Mouse (Mus musculus) MEL (cell line): Measurements from ENCODE around the gene Eif2s2. TPM values are rescaled to one million over a fixed set of nuclear protein-coding genes. Genes with fewer than 3 reads are reported as not detected.
"Not testable (repeated sequence)": the region's sequence is repeated elsewhere in the genome, so short reads cannot be mapped to it uniquely, and the experiment has no call there.

Experiments
- DNase-seq: peaks from one replicate; pipeline ENCODE4 v3.0.0; 2011; ENCODE audit warnings: low read depth, low spot score
- H3K27ac ChIP-seq: 2 replicates; pipeline ENCODE4 v1.5.1; 2012; ENCODE audit warnings: low read depth, mild to moderate bottlenecking, control low read depth, low read length, moderate library complexity; ENCODE audit not compliant: control insufficient read depth
- H3K27me3 ChIP-seq, 2 experiments: fragments of 150-350 bp in 1 of 2; sonication (generic) in 1 of 2; 2 replicates each; pipeline ENCODE4 v1.6.1; 2012; ENCODE audit warnings: low read length in 2 of 2, mild to moderate bottlenecking in 2 of 2, improper control_type of control experiment in 1 of 2, moderate library complexity in 1 of 2; ENCODE audit not compliant: insufficient read depth in 2 of 2, control insufficient read depth in 1 of 2
- H3K36me3 ChIP-seq, 2 experiments: 2 replicates each; pipeline ENCODE4 v1.6.1; 2012 to 2014; ENCODE audit warnings: low read length in 2 of 2, improper control_type of control experiment in 1 of 2, inconsistent platforms in 1 of 2, mild to moderate bottlenecking in 1 of 2; ENCODE audit not compliant: insufficient read depth in 2 of 2, control insufficient read depth in 1 of 2
- H3K4me1 ChIP-seq, 2 experiments: fragments of 150-350 bp in 1 of 2; sonication (generic) in 1 of 2; 2 replicates each; pipeline ENCODE4 v1.6.1; 2012; ENCODE audit warnings: low read length in 2 of 2, improper control_type of control experiment in 1 of 2, mild to moderate bottlenecking in 1 of 2; ENCODE audit not compliant: insufficient read depth in 2 of 2, control insufficient read depth in 1 of 2
- H3K4me3 ChIP-seq, 2 experiments: fragments of 150-350 bp in 1 of 2; sonication (generic) in 1 of 2; 2 replicates each; pipeline ENCODE4 v1.5.1; 2012; ENCODE audit warnings: low read depth in 2 of 2, low read length in 2 of 2, mild to moderate bottlenecking in 2 of 2, moderate library complexity in 2 of 2, control low read depth in 1 of 2, improper control_type of control experiment in 1 of 2; ENCODE audit not compliant: control insufficient read depth in 1 of 2, insufficient read depth in 1 of 2
- H3K79me2 ChIP-seq: 2 replicates; pipeline ENCODE4 v1.6.1; 2012; ENCODE audit warnings: mild to moderate bottlenecking, low read length, moderate library complexity; ENCODE audit not compliant: control insufficient read depth, poor library complexity, insufficient read depth
- H3K9ac ChIP-seq: 2 replicates; pipeline ENCODE4 v1.6.1; 2012; ENCODE audit warnings: low read depth, mild to moderate bottlenecking, control low read depth, low read length, moderate library complexity; ENCODE audit not compliant: control insufficient read depth, poor library complexity, severe bottlenecking
- H3K9me3 ChIP-seq: fragments of 150-350 bp; sonication (generic); replicated peaks from 2 replicates; pipeline ENCODE4 v1.6.1; 2012; ENCODE audit warnings: mild to moderate bottlenecking, low read length, improper control_type of control experiment, moderate library complexity; ENCODE audit not compliant: insufficient read depth
- CHD1 ChIP-seq: IDR thresholded peaks from 2 replicates; pipeline ENCODE4 v1.6.1; 2012; ENCODE audit warnings: low read depth, mild to moderate bottlenecking, inconsistent platforms, low read length, improper control_type of control experiment
- CTCF ChIP-seq, 3 experiments: IDR thresholded peaks in 2 of 3; conservative IDR thresholded peaks in 1 of 3; 2 replicates each; pipeline ENCODE4 v1.5.1; 2011 to 2012; ENCODE audit warnings: low read length in 3 of 3, low read depth in 2 of 3, mild to moderate bottlenecking in 2 of 3, improper control_type of control experiment in 1 of 3, inconsistent platforms in 1 of 3, mixed read lengths in 1 of 3, moderate library complexity in 1 of 3; ENCODE audit not compliant: control insufficient read depth in 1 of 3, insufficient read depth in 1 of 3, poor library complexity in 1 of 3, severe bottlenecking in 1 of 3
- E2F4 ChIP-seq: IDR thresholded peaks from 2 replicates; pipeline ENCODE4 v1.6.1; 2011; ENCODE audit warnings: low read depth, low read length, improper control_type of control experiment, borderline replicate concordance
- ELF1 ChIP-seq: IDR thresholded peaks from 2 replicates; pipeline ENCODE4 v1.6.1; 2014; ENCODE audit warnings: low read depth, mild to moderate bottlenecking, inconsistent platforms, low read length, improper control_type of control experiment, moderate library complexity
- EP300 ChIP-seq, 2 experiments: IDR thresholded peaks; 2 replicates each; pipeline ENCODE4 v1.6.1; 2011; ENCODE audit warnings: improper control_type of control experiment in 2 of 2, low read length in 2 of 2, low read depth in 1 of 2, mild to moderate bottlenecking in 1 of 2
- ETS1 ChIP-seq: IDR thresholded peaks from 2 replicates; pipeline ENCODE4 v1.6.1; 2012; ENCODE audit warnings: low read depth, mild to moderate bottlenecking, inconsistent platforms, low read length, improper control_type of control experiment, moderate library complexity
- GABPA ChIP-seq: IDR thresholded peaks from 2 replicates; pipeline ENCODE4 v1.6.1; 2012; ENCODE audit warnings: low read depth, mild to moderate bottlenecking, inconsistent platforms, low read length, improper control_type of control experiment, moderate library complexity
- KAT2A ChIP-seq: conservative IDR thresholded peaks from 2 replicates; pipeline ENCODE4 v1.6.1; 2012; ENCODE audit warnings: low read depth, low read length, improper control_type of control experiment, inconsistent platforms
- MAX ChIP-seq: IDR thresholded peaks from 2 replicates; pipeline ENCODE4 v1.6.1; 2011; ENCODE audit warnings: low read length, improper control_type of control experiment
- MAZ ChIP-seq: IDR thresholded peaks from 2 replicates; pipeline ENCODE4 v1.6.1; 2012; ENCODE audit warnings: low read depth, mild to moderate bottlenecking, inconsistent platforms, low read length, improper control_type of control experiment
- MXI1 ChIP-seq: IDR thresholded peaks from 2 replicates; pipeline ENCODE4 v1.6.1; 2011; ENCODE audit warnings: mild to moderate bottlenecking, low read depth, low read length, improper control_type of control experiment
- MYB ChIP-seq: IDR thresholded peaks from 2 replicates; pipeline ENCODE4 v1.6.1; 2011; ENCODE audit warnings: mild to moderate bottlenecking, low read depth, low read length, improper control_type of control experiment
- MYC ChIP-seq: IDR thresholded peaks from 2 replicates; pipeline ENCODE4 v1.6.1; 2011; ENCODE audit warnings: low read depth, mild to moderate bottlenecking, low read length, improper control_type of control experiment, moderate library complexity
- NELFE ChIP-seq: IDR thresholded peaks from 2 replicates; pipeline ENCODE4 v1.6.1; 2011; ENCODE audit warnings: low read depth, low read length, improper control_type of control experiment
- POLR2A ChIP-seq, 2 experiments: IDR thresholded peaks; 2 replicates each; pipeline ENCODE4 v1.6.1; 2011 to 2012; ENCODE audit warnings: low read length in 2 of 2, mild to moderate bottlenecking in 2 of 2, control low read depth in 1 of 2, improper control_type of control experiment in 1 of 2, low read depth in 1 of 2, moderate library complexity in 1 of 2; ENCODE audit not compliant: control insufficient read depth in 1 of 2, insufficient read depth in 1 of 2, poor library complexity in 1 of 2
- RAD21 ChIP-seq: IDR thresholded peaks from 2 replicates; pipeline ENCODE4 v1.6.1; 2011; ENCODE audit warnings: mild to moderate bottlenecking, low read depth, low read length, improper control_type of control experiment
- RCOR1 ChIP-seq: IDR thresholded peaks from 2 replicates; pipeline ENCODE4 v1.6.1; 2012; ENCODE audit warnings: low read depth, mild to moderate bottlenecking, inconsistent platforms, low read length, improper control_type of control experiment
- SMC3 ChIP-seq: IDR thresholded peaks from 2 replicates; pipeline ENCODE4 v1.6.1; 2011; ENCODE audit warnings: low read depth, low read length, improper control_type of control experiment
- TBP ChIP-seq: IDR thresholded peaks from 2 replicates; pipeline ENCODE4 v1.8.0; 2011; ENCODE audit warnings: low read depth, low read length, improper control_type of control experiment
- USF1 ChIP-seq: IDR thresholded peaks from 2 replicates; pipeline ENCODE4 v1.6.1; 2014; ENCODE audit warnings: low read depth, mild to moderate bottlenecking, inconsistent platforms, low read length, improper control_type of control experiment, moderate library complexity
- USF2 ChIP-seq, 2 experiments: IDR thresholded peaks; 2 replicates each; pipeline ENCODE4 v1.6.1; 2011 to 2012; ENCODE audit warnings: improper control_type of control experiment in 2 of 2, low read length in 2 of 2, borderline replicate concordance in 1 of 2, inconsistent platforms in 1 of 2, low read depth in 1 of 2, mild to moderate bottlenecking in 1 of 2; ENCODE audit not compliant: insufficient read depth in 1 of 2
- ZMIZ1 ChIP-seq: IDR thresholded peaks from 2 replicates; pipeline ENCODE4 v1.6.1; 2012; ENCODE audit warnings: low read depth, mild to moderate bottlenecking, inconsistent platforms, low read length, improper control_type of control experiment, moderate library complexity
- ZNF384 ChIP-seq: IDR thresholded peaks from 2 replicates; pipeline ENCODE4 v1.6.1; 2012; ENCODE audit warnings: low read depth, mild to moderate bottlenecking, inconsistent platforms, low read length, improper control_type of control experiment
- polyA plus RNA-seq, 2 experiments: library from polyadenylated mRNA; stranded (reverse) in 1 of 2; unstranded in 1 of 2; fragments of >175 nt in 1 of 2; fragments of >200 nt in 1 of 2; gene quantifications; 2 replicates each; pipeline versions ENCODE4 v1.2.1 to v1.2.4; 2012; ENCODE audit warnings: low replicate concordance in 2 of 2, low read depth in 1 of 2; ENCODE audit not compliant: insufficient read length in 2 of 2, insufficient read depth in 1 of 2, missing spikeins in 1 of 2
- total RNA-seq: library from RNA; depleted of rRNA; stranded (reverse); fragments of 300-350 nt; gene quantifications from 2 replicates; pipeline ENCODE4 v1.2.3, GENCODE M21; 2012

The Eif2s2 gene
- total and polyA plus RNA-seq, 3 experiments = 105 to 274 (median 172) TPM

DNA sequence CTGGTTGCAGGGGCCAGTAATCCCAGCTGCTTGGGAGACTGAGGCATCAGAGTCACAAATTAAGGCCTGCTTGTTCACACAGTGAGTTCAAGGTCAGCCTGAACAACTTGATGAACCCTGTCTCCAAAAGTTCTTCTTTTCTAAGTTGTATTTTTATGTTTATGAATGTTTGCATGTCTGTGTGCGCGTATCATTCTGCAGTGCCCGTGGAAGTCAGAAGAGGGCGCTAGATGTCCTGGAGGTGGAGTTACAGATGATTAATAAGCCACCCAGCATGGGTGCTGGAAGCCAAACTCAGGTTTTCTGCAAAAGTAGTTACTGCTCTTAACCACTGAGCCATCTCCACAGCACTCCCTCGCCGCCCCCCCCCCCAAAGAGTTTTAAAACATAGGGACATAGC, 17.1 kb upstream of the Eif2s2 start:
- H3K36me3 ChIP-seq = no peaks in the 10 kb centered on the region
- DNase-seq = peak; percentile 58

DNA sequence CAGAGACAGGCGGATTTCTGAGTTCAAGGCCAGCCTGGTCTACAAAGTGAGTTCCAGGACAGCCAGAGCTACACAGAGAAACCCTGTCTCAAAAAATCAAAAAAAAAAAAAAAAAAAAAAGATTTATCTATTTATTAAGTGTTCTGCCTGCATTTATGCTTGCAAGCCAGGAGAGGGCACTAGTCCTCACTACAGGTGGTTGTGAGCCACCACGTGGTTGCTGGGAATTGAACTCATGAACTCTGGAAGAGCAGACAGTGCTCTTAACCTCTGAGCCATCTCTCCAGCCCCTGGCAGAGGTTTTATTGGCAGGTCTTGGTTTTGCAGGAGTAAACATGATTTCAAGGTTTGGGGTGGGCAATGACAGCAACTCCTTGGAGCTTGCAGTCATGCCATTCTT, 15.5 kb upstream of the Eif2s2 start:
- TF ChIP-seq USF1 = peak; percentile 78
- peak; percentile 40 for TF ChIP-seq SMC3
- TF ChIP-seq MYC = peak; percentile 90
- TF ChIP-seq MXI1 = peak; percentile 45; the same call in 1 of the 2 replicates
- peak; percentile 75 for TF ChIP-seq TBP
- peak; percentile 39 to 54 (median 46) for TF ChIP-seq CTCF (IDR thresholded peaks at IDR 0.05 in 2 of 3, conservative IDR thresholded peaks at IDR 0.05 in 1 of 3; ENCODE audit: control insufficient read depth in 1 of 3, insufficient read depth in 1 of 3, low read depth in 2 of 3, low read length in 3 of 3, poor library complexity in 1 of 3, severe bottlenecking in 1 of 3)
- TF ChIP-seq MAX = peak; percentile 82
- peak; percentile 90 for TF ChIP-seq ZNF384
- TF ChIP-seq, all 39 proteins: peak for 8; not testable (repeated sequence) for 31
- DNase-seq = peak; percentile 72
- not testable (repeated sequence) for H3K9me3 ChIP-seq, H3K9ac ChIP-seq, H3K4me1 ChIP-seq, H3K27ac ChIP-seq, H3K79me2 ChIP-seq, H3K4me3 ChIP-seq, H3K36me3 ChIP-seq
- H3K27me3 ChIP-seq = peaks cover 2 to 11% of the 10 kb centered on the region in 2 experiments

More for the DNA sequence above, 17.1 kb upstream of the Eif2s2 start:
- Histone ChIP-seq H3K4me1 (no peaks in the 10 kb centered on the region), H3K9me3 (no peaks in the 10 kb centered on the region), H3K27ac (no peak overlapping the region), H3K79me2 (no peaks in the 10 kb centered on the region), H3K4me3 (no peak overlapping the region), H3K27me3 (peaks cover 8 to 19% of the 10 kb centered on the region in 2 experiments), H3K9ac (no peak overlapping the region)
- TF ChIP-seq KAT2A = no peak
- peak; percentile 49 to 57 (median 56) for TF ChIP-seq CTCF (IDR thresholded peaks at IDR 0.05 in 2 of 3, conservative IDR thresholded peaks at IDR 0.05 in 1 of 3; ENCODE audit: control insufficient read depth in 1 of 3, insufficient read depth in 1 of 3, low read depth in 2 of 3, low read length in 3 of 3, poor library complexity in 1 of 3, severe bottlenecking in 1 of 3)
- no peak for TF ChIP-seq MAZ
- no peak for TF ChIP-seq NELFE
- TF ChIP-seq ETS1 = no peak
- no peak for TF ChIP-seq MYB
- TF ChIP-seq E2F4 = no peak
- TF ChIP-seq CHD1 = no peak
- TF ChIP-seq GABPA = no peak
- TF ChIP-seq ELF1 = no peak
- peak; percentile 25; the same call in 1 of the 2 replicates for TF ChIP-seq SMC3
- no peak for TF ChIP-seq EP300 (IDR thresholded peaks at IDR 0.05; ENCODE audit: low read depth in 1 of 2, low read length in 2 of 2)
- TF ChIP-seq ZMIZ1 = no peak
- no peak for TF ChIP-seq TBP
- no peak for TF ChIP-seq RCOR1
- TF ChIP-seq USF2 (IDR thresholded peaks at IDR 0.05; ENCODE audit: borderline replicate concordance in 1 of 2, insufficient read depth in 1 of 2, low read depth in 1 of 2, low read length in 2 of 2) = no peak
- no peak for TF ChIP-seq POLR2A (IDR thresholded peaks at IDR 0.05; ENCODE audit: control insufficient read depth in 1 of 2, insufficient read depth in 1 of 2, low read depth in 1 of 2, low read length in 2 of 2, poor library complexity in 1 of 2)
- TF ChIP-seq RAD21 = peak; percentile 11
- TF ChIP-seq, all 39 proteins: peak for 3
